Mouse (Mus musculus): ENCODE measurements around the gene Klhl30. TPM values are rescaled to one million over a fixed set of nuclear protein-coding genes. Genes with fewer than 3 reads are reported as not detected.
A peak's percentile ranks its signal among the peaks of the same experiment; 100 is the strongest.

Gene Klhl30
- total and polyA plus RNA-seq, 3 experiments: 0.32 to 0.47 (median 0.34) TPM

GRCm38 (mm10) chr1:91380453-91381090, 29.8 kb downstream of the Klhl30 start:
- Histone ChIP-seq H3K36me3 (replicated peaks in 1 of 2; ENCODE audit: control insufficient read depth in 1 of 2, insufficient read depth in 1 of 2, low read length in 1 of 2) (peaks cover 89 to 96% of the 10 kb centered on the region in 2 experiments), H3K9me3 (replicated peaks; ENCODE audit: low read length) (no peaks in the 10 kb centered on the region), H3K4me3 (replicated peaks in 1 of 3; ENCODE audit: low read depth in 2 of 3, low read length in 2 of 3, poor library complexity in 1 of 3) (no peak overlapping the region), H3K27me3 (replicated peaks) (no peaks in the 10 kb centered on the region), H3K9ac (ENCODE audit: insufficient read depth, low read depth) (no peak overlapping the region), H3K4me2 (ENCODE audit: insufficient read depth, low read depth, poor library complexity, severe bottlenecking) (no peak overlapping the region), H3K79me2 (replicated peaks; ENCODE audit: control insufficient read depth, extremely low read depth, insufficient read depth, poor library complexity, severe bottlenecking) (peaks cover 1% of the 10 kb centered on the region; the same call in 1 of the 2 replicates), H3K27ac (ENCODE audit: insufficient read depth, low read depth) (no peak overlapping the region), H3K4me1 (ENCODE audit: control insufficient read depth in 1 of 2, insufficient read depth in 2 of 2) (peaks cover 0 to 5% of the 10 kb centered on the region in 2 experiments; a peak in 2 of 4 replicates)
- in situ Hi-C loops (cut with MboI; ENCODE audit: low pct_ligation_motif_present, low pct_unique_long_range_greater_than_20kb, low sequenced_read_pairs): no loop called here
- peak; percentile 80 for DNase-seq (ENCODE audit: extremely low read depth)
- dilution Hi-C loops (cut with MboI; ENCODE audit: extremely low pct_ligation_motif_present, extremely low pct_unique_long_range_greater_than_20kb, low sequenced_read_pairs): no loop called here
- TF ChIP-seq RAD21 (IDR thresholded peaks at IDR 0.05; ENCODE audit: low read depth, low read length): peak; percentile 50
- no peak for TF ChIP-seq GABPA (IDR thresholded peaks at IDR 0.05; ENCODE audit: insufficient replicate concordance, low read depth, low read length)
- TF ChIP-seq SMC3 (IDR thresholded peaks at IDR 0.05; ENCODE audit: low read depth, low read length): peak; percentile 58
- no peak for TF ChIP-seq TBP (conservative IDR thresholded peaks at IDR 0.05; ENCODE audit: low read depth, low read length)
- TF ChIP-seq JUN (IDR thresholded peaks at IDR 0.05; ENCODE audit: insufficient read depth, low read depth, low read length): peak; percentile 15; the same call in 1 of the 2 replicates
- TF ChIP-seq CTCF (conservative IDR thresholded peaks at IDR 0.05 in 1 of 2, IDR thresholded peaks at IDR 0.05 in 1 of 2; ENCODE audit: low read depth in 2 of 2, low read length in 2 of 2): peak; percentile 78 to 90
- no peak for TF ChIP-seq USF1 (IDR thresholded peaks at IDR 0.05; ENCODE audit: low read depth, low read length)
- TF ChIP-seq SIN3A (IDR thresholded peaks at IDR 0.05; ENCODE audit: low read length): no peak

GRCm38 (mm10) chr1:91381091-91381471, 30.3 kb downstream of the Klhl30 start:
- Histone ChIP-seq H3K4me2 (ENCODE audit: insufficient read depth, low read depth, poor library complexity, severe bottlenecking) (no peak overlapping the region), H3K36me3 (replicated peaks in 1 of 2; ENCODE audit: control insufficient read depth in 1 of 2, insufficient read depth in 1 of 2, low read length in 1 of 2) (peaks cover 85 to 95% of the 10 kb centered on the region in 2 experiments), H3K4me1 (ENCODE audit: control insufficient read depth in 1 of 2, insufficient read depth in 2 of 2) (peaks cover 0 to 5% of the 10 kb centered on the region in 2 experiments; a peak in 2 of 4 replicates), H3K27me3 (replicated peaks) (no peaks in the 10 kb centered on the region), H3K9ac (ENCODE audit: insufficient read depth, low read depth) (no peak overlapping the region), H3K27ac (ENCODE audit: insufficient read depth, low read depth) (no peak overlapping the region), H3K4me3 (replicated peaks in 1 of 3; ENCODE audit: low read depth in 2 of 3, low read length in 2 of 3, poor library complexity in 1 of 3) (no peak overlapping the region), H3K9me3 (replicated peaks; ENCODE audit: low read length) (no peaks in the 10 kb centered on the region), H3K79me2 (replicated peaks; ENCODE audit: control insufficient read depth, extremely low read depth, insufficient read depth, poor library complexity, severe bottlenecking) (peaks cover 3% of the 10 kb centered on the region; the same call in 1 of the 2 replicates)
- dilution Hi-C loops (cut with MboI; ENCODE audit: extremely low pct_ligation_motif_present, extremely low pct_unique_long_range_greater_than_20kb, low sequenced_read_pairs): no loop called here
- in situ Hi-C loops (cut with MboI; ENCODE audit: low pct_ligation_motif_present, low pct_unique_long_range_greater_than_20kb, low sequenced_read_pairs): no loop called here
- TF ChIP-seq POLR2A (IDR thresholded peaks at IDR 0.05; ENCODE audit: low read depth, low read length): no peak
- TF ChIP-seq POLR2AphosphoS2 (IDR thresholded peaks at IDR 0.05; ENCODE audit: low read depth, low read length): no peak
- TF ChIP-seq MYC (IDR thresholded peaks at IDR 0.05; ENCODE audit: low read depth, low read length): no peak
- TF ChIP-seq PAX5 (IDR thresholded peaks at IDR 0.05; ENCODE audit: low read length): no peak
- TF ChIP-seq CTCF (conservative IDR thresholded peaks at IDR 0.05 in 1 of 2, IDR thresholded peaks at IDR 0.05 in 1 of 2; ENCODE audit: low read depth in 2 of 2, low read length in 2 of 2): no peak
- no peak for TF ChIP-seq NELFE (IDR thresholded peaks at IDR 0.05; ENCODE audit: low read depth, low read length)
- TF ChIP-seq HCFC1 (IDR thresholded peaks at IDR 0.05; ENCODE audit: low read depth, low read length): no peak
- no peak for TF ChIP-seq CHD2 (IDR thresholded peaks at IDR 0.05; ENCODE audit: low read length)
- TF ChIP-seq ZMIZ1 (IDR thresholded peaks at IDR 0.05; ENCODE audit: low read depth, low read length): no peak
- no peak for TF ChIP-seq SMC3 (IDR thresholded peaks at IDR 0.05; ENCODE audit: low read depth, low read length)
- TF ChIP-seq ELF1 (IDR thresholded peaks at IDR 0.05; ENCODE audit: low read depth, low read length): no peak
- no peak for TF ChIP-seq USF2 (conservative IDR thresholded peaks at IDR 0.05; ENCODE audit: low read depth, low read length)
- no peak for TF ChIP-seq NRF1 (IDR thresholded peaks at IDR 0.05; ENCODE audit: low read depth, low read length)
- TF ChIP-seq MAX (IDR thresholded peaks at IDR 0.05; ENCODE audit: low read length): no peak
- no peak for TF ChIP-seq ZKSCAN1 (IDR thresholded peaks at IDR 0.05; ENCODE audit: borderline replicate concordance, low read depth, low read length)
- TF ChIP-seq BHLHE40 (IDR thresholded peaks at IDR 0.05; ENCODE audit: low read depth, low read length): no peak
- no peak for DNase-seq (ENCODE audit: extremely low read depth)

All from CH12.LX (cell line).